Mouse (Mus musculus): Measurements from ENCODE around the gene Golga2. TPM values are rescaled to one million over a fixed set of nuclear protein-coding genes. Genes with fewer than 3 reads are reported as not detected.

Gene Golga2
- polyA plus RNA-seq, 2 experiments: 7.6 to 13.0 TPM

- no peaks in the 10 kb centered on the region for H3K27me3 ChIP-seq (ENCODE audit: control insufficient read depth, insufficient read depth, low read length)
- no peak for ATAC-seq (ENCODE audit: insufficient read depth)
These were observed 38.2 kb downstream of the Golga2 start for GRCm38 (mm10) chr2:32325342-32325741.

DNA sequence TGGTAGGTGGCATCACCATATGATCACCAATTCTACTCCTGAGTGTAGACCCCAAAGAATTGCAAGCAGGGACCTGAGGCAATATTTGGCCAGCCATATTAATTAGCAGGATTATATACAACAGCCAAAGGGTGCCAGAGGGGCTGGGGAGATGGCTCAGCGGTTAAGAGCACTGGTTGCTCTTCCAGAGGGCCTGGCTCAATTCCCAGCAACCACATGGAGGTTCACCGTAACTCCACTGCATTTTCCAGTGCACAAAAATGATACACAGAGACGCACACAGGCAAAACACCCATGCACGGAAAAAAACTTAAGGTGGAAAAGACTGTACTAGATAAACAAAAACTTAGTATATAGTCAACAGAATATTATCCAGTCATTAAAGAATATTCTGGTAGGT lies 40.0 kb downstream of the Golga2 start:
- ATAC-seq (ENCODE audit: insufficient read depth): no peak
- 73% methylated on average over 4 of the region's 4 CpGs for WGBS (ENCODE audit: insufficient replicate concordance)

More at GRCm38 (mm10) chr2:32325342-32325741, 38.2 kb downstream of the Golga2 start:
- 38% methylated on average over 7 of the region's 7 CpGs for WGBS (ENCODE audit: insufficient replicate concordance)
- Histone ChIP-seq H3K27ac (no peak overlapping the region), H3K9me3 (ENCODE audit: control insufficient read depth, low read length) (no peaks in the 10 kb centered on the region), H3K4me1 (replicated peaks; ENCODE audit: control insufficient read depth in 2 of 2, insufficient read depth in 2 of 2, low read length in 1 of 2) (peaks cover 0 to 2% of the 10 kb centered on the region in 2 experiments; a peak in 1 of 4 replicates), H3K4me3 (ENCODE audit: insufficient read depth in 1 of 2, low read depth in 2 of 2, low read length in 2 of 2) (no peak overlapping the region), H3K9ac (replicated peaks) (no peak overlapping the region), H3K4me2 (ENCODE audit: low read depth) (no peak overlapping the region), H3K36me3 (replicated peaks; ENCODE audit: control insufficient read depth, insufficient read depth, low read depth) (no peaks in the 10 kb centered on the region)
- no peak for TF ChIP-seq EP300 (IDR thresholded peaks at IDR 0.05; ENCODE audit: low read depth)
- no peak for TF ChIP-seq CTCF (IDR thresholded peaks at IDR 0.05; ENCODE audit: low read depth)
- no peak for DNase-seq (ENCODE audit: low read depth in 3 of 3, low spot score in 3 of 3)

GRCm38 (mm10) chr2:32328911-32329460 lies 41.8 kb downstream of the Golga2 start:
- Histone ChIP-seq H3K4me3 (ENCODE audit: insufficient read depth in 1 of 2, low read depth in 2 of 2, low read length in 2 of 2) (no peak overlapping the region), H3K9ac (replicated peaks) (no peak overlapping the region), H3K27me3 (ENCODE audit: control insufficient read depth, insufficient read depth, low read length) (no peaks in the 10 kb centered on the region), H3K36me3 (replicated peaks; ENCODE audit: control insufficient read depth, insufficient read depth, low read depth) (no peaks in the 10 kb centered on the region), H3K4me2 (ENCODE audit: low read depth) (no peak overlapping the region), H3K9me3 (ENCODE audit: control insufficient read depth, low read length) (no peaks in the 10 kb centered on the region), H3K4me1 (replicated peaks; ENCODE audit: control insufficient read depth in 2 of 2, insufficient read depth in 2 of 2, low read length in 1 of 2) (peaks cover 0 to 2% of the 10 kb centered on the region in 2 experiments; a peak in 1 of 4 replicates), H3K27ac (no peak overlapping the region)
- WGBS (ENCODE audit: insufficient replicate concordance): 41% methylated on average over 13 of the region's 13 CpGs
- ATAC-seq (ENCODE audit: insufficient read depth): no peak
- TF ChIP-seq CTCF (IDR thresholded peaks at IDR 0.05; ENCODE audit: low read depth) (no peak), EP300 (IDR thresholded peaks at IDR 0.05; ENCODE audit: low read depth) (no peak)
- no peak for DNase-seq (ENCODE audit: low read depth in 3 of 3, low spot score in 3 of 3)

More for the DNA sequence above, 40.0 kb downstream of the Golga2 start:
- no peak overlapping the region for H3K27ac ChIP-seq
- H3K36me3 ChIP-seq (replicated peaks; ENCODE audit: control insufficient read depth, insufficient read depth, low read depth): no peaks in the 10 kb centered on the region
- H3K27me3 ChIP-seq (ENCODE audit: control insufficient read depth, insufficient read depth, low read length): no peaks in the 10 kb centered on the region
- no peak overlapping the region for H3K4me2 ChIP-seq (ENCODE audit: low read depth)
- TF ChIP-seq CTCF (IDR thresholded peaks at IDR 0.05; ENCODE audit: low read depth) (no peak), EP300 (IDR thresholded peaks at IDR 0.05; ENCODE audit: low read depth) (no peak)
- no peak overlapping the region for H3K4me3 ChIP-seq (ENCODE audit: insufficient read depth in 1 of 2, low read depth in 2 of 2, low read length in 2 of 2)
- no peak for DNase-seq (ENCODE audit: low read depth in 3 of 3, low spot score in 3 of 3)
- H3K4me1 ChIP-seq (replicated peaks; ENCODE audit: control insufficient read depth in 2 of 2, insufficient read depth in 2 of 2, low read length in 1 of 2): peaks cover 0 to 2% of the 10 kb centered on the region in 2 experiments; a peak in 1 of 4 replicates
- no peaks in the 10 kb centered on the region for H3K9me3 ChIP-seq (ENCODE audit: control insufficient read depth, low read length)
- H3K9ac ChIP-seq (replicated peaks): no peak overlapping the region

- WGBS (ENCODE audit: insufficient replicate concordance): 54% methylated on average over 6 of the region's 6 CpGs
- no peak for DNase-seq (ENCODE audit: low read depth in 3 of 3, low spot score in 3 of 3)
- H3K27ac ChIP-seq: no peak overlapping the region
- TF ChIP-seq EP300 (IDR thresholded peaks at IDR 0.05; ENCODE audit: low read depth) (no peak), CTCF (IDR thresholded peaks at IDR 0.05; ENCODE audit: low read depth) (no peak)
- no peak for ATAC-seq (ENCODE audit: insufficient read depth)
- H3K4me1 ChIP-seq (replicated peaks; ENCODE audit: control insufficient read depth in 2 of 2, insufficient read depth in 2 of 2, low read length in 1 of 2): peaks cover 0 to 2% of the 10 kb centered on the region in 2 experiments; a peak in 1 of 4 replicates
- H3K36me3 ChIP-seq (replicated peaks; ENCODE audit: control insufficient read depth, insufficient read depth, low read depth): no peaks in the 10 kb centered on the region
- H3K4me2 ChIP-seq (ENCODE audit: low read depth): no peak overlapping the region
- no peak overlapping the region for H3K9ac ChIP-seq (replicated peaks)
- H3K4me3 ChIP-seq (ENCODE audit: insufficient read depth in 1 of 2, low read depth in 2 of 2, low read length in 2 of 2): no peak overlapping the region
- H3K9me3 ChIP-seq (ENCODE audit: control insufficient read depth, low read length): no peaks in the 10 kb centered on the region
- no peaks in the 10 kb centered on the region for H3K27me3 ChIP-seq (ENCODE audit: control insufficient read depth, insufficient read depth, low read length)
These were observed 42.3 kb downstream of the Golga2 start for GRCm38 (mm10) chr2:32329531-32329930.

DNA sequence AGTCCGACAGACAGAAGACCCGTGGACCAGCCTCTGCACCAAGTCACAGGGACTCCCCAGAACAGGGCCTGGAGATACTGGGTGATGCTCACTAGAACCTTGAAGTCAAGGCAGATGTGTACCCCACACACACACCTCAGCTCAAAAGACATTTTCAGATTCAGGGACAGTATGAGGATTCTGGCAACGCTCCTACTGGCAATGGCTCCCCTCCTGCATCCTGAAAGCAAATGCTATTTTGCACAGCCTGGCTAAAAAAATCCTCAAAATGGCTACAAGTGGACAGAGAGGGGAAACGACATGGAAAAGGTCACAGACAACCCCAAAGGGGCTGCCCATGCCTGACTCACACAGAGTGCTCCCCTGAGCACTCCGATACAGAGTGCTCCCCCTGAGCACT lies 45.0 kb downstream of the Golga2 start:
- 60% methylated on average over 5 of the region's 5 CpGs for WGBS (ENCODE audit: insufficient replicate concordance)
- no peak for DNase-seq (ENCODE audit: low read depth in 3 of 3, low spot score in 3 of 3)
- Histone ChIP-seq H3K4me3 (ENCODE audit: insufficient read depth in 1 of 2, low read depth in 2 of 2, low read length in 2 of 2) (no peak overlapping the region), H3K9me3 (ENCODE audit: control insufficient read depth, low read length) (no peaks in the 10 kb centered on the region), H3K27ac (no peak overlapping the region), H3K4me2 (ENCODE audit: low read depth) (no peak overlapping the region), H3K27me3 (ENCODE audit: control insufficient read depth, insufficient read depth, low read length) (no peaks in the 10 kb centered on the region; the same call in 1 of the 2 replicates), H3K36me3 (replicated peaks; ENCODE audit: control insufficient read depth, insufficient read depth, low read depth) (no peaks in the 10 kb centered on the region), H3K9ac (replicated peaks) (no peak overlapping the region), H3K4me1 (replicated peaks; ENCODE audit: control insufficient read depth in 2 of 2, insufficient read depth in 2 of 2, low read length in 1 of 2) (no peaks in the 10 kb centered on the region)
- ATAC-seq (ENCODE audit: insufficient read depth): no peak
- TF ChIP-seq EP300 (IDR thresholded peaks at IDR 0.05; ENCODE audit: low read depth): no peak
- no peak for TF ChIP-seq CTCF (IDR thresholded peaks at IDR 0.05; ENCODE audit: low read depth)

Data from liver, embryonic 14.5 days (tissue).